Mouse (Mus musculus) midbrain, embryonic 13.5 days (tissue): ENCODE results near the gene Zbtb38. TPM values are rescaled to one million over a fixed set of nuclear protein-coding genes. Genes with fewer than 3 reads are reported as not detected.

ENCODE experiments used
- ATAC-seq: fragments of 200-750 bp; cut with Nextera tagmentation; 2 replicates; pipeline ENCODE4 v1.8.0; 2017; ENCODE audit warnings: mild to moderate bottlenecking, moderate TSS enrichment, moderate library complexity
- H3K27ac ChIP-seq: fragments of 300-500 bp; sonication (generic); 2 replicates; pipeline ENCODE4 v1.5.1; 2015; ENCODE audit warnings: inconsistent platforms, mild to moderate bottlenecking, moderate library complexity
- H3K27me3 ChIP-seq: fragments of 300-500 bp; sonication (generic); 2 replicates; pipeline ENCODE4 v1.6.1; 2015; ENCODE audit warnings: mild to moderate bottlenecking, inconsistent platforms
- H3K36me3 ChIP-seq: fragments of 300-500 bp; sonication (generic); 2 replicates; pipeline ENCODE4 v1.6.1; 2015; ENCODE audit warnings: mild to moderate bottlenecking, inconsistent platforms
- H3K4me1 ChIP-seq: fragments of 300-500 bp; sonication (generic); replicated peaks from 2 replicates; pipeline ENCODE4 v1.6.1; 2015; ENCODE audit warnings: inconsistent platforms
- H3K4me2 ChIP-seq: fragments of 300-500 bp; sonication (generic); replicated peaks from 2 replicates; pipeline ENCODE4 v1.6.1; 2015; ENCODE audit warnings: moderate library complexity, mild to moderate bottlenecking, inconsistent platforms
- H3K4me3 ChIP-seq: fragments of 300-500 bp; sonication (generic); replicated peaks from 2 replicates; pipeline ENCODE4 v1.5.1; 2015; ENCODE audit warnings: mild to moderate bottlenecking, inconsistent platforms
- H3K9ac ChIP-seq: fragments of 300-500 bp; sonication (generic); replicated peaks from 2 replicates; pipeline ENCODE4 v1.6.1; 2015; ENCODE audit warnings: mild to moderate bottlenecking, inconsistent platforms
- H3K9me3 ChIP-seq: fragments of 300-500 bp; sonication (generic); 2 replicates; pipeline ENCODE4 v1.6.1; 2016; ENCODE audit warnings: mild to moderate bottlenecking, inconsistent platforms
- WGBS: fragments of 180-500 bp; shearing (Covaris S2); methylation state at CpG from one replicate; pipeline ENCODE4 v1.1.7; 2015; 5-methylcytosine and 5-hydroxymethylcytosine counted together
- polyA plus RNA-seq: library from polyadenylated mRNA; unstranded; fragments of >200 nt; fragmentation: Nextera tagmentation; extraction: Ambion mirVana; gene quantifications from 2 replicates; pipeline ENCODE4 v1.2.1, GENCODE M21; 2015

Zbtb38 gene
- polyA plus RNA-seq, 1 experiment from 2014 or later: 38.0 TPM

- WGBS: 98% methylated on average over 6 of the region's 6 CpGs
- H3K4me3 ChIP-seq: no peak overlapping the region
- peaks cover 21% of the 10 kb centered on the region for H3K36me3 ChIP-seq
- no peaks in the 10 kb centered on the region for H3K4me1 ChIP-seq
- no peak for ATAC-seq
- no peak overlapping the region for H3K4me2 ChIP-seq
- no peak overlapping the region for H3K27ac ChIP-seq
- no peaks in the 10 kb centered on the region for H3K27me3 ChIP-seq
- H3K9ac ChIP-seq: no peak overlapping the region
- H3K9me3 ChIP-seq: 0 out of 2 replicates have a peak, but pooled peaks cover 5% of the 10 kb centered on the region
Measured at GRCm38 (mm10) chr9:96699276-96700035, 53.2 kb downstream of the Zbtb38 start.

GRCm38 (mm10) chr9:96696788-96697492, 55.7 kb downstream of the Zbtb38 start:
- H3K4me3 ChIP-seq: no peak overlapping the region
- H3K36me3 ChIP-seq: peaks cover 13% of the 10 kb centered on the region
- no peak overlapping the region for H3K9ac ChIP-seq
- no peak overlapping the region for H3K4me2 ChIP-seq
- no peaks in the 10 kb centered on the region for H3K27me3 ChIP-seq
- 0 out of 2 replicates have a peak, but pooled peaks cover 5% of the 10 kb centered on the region for H3K9me3 ChIP-seq
- 88% methylated on average over 14 of the region's 14 CpGs for WGBS
- ATAC-seq: no peak
- H3K4me1 ChIP-seq: no peaks in the 10 kb centered on the region
- no peak overlapping the region for H3K27ac ChIP-seq

GRCm38 (mm10) chr9:96696141-96696561, 56.5 kb downstream of the Zbtb38 start:
- peaks cover 10% of the 10 kb centered on the region for H3K36me3 ChIP-seq
- WGBS: 89% methylated on average over 12 of the region's 12 CpGs
- no peak overlapping the region for H3K4me3 ChIP-seq
- H3K4me2 ChIP-seq: no peak overlapping the region
- no peak overlapping the region for H3K27ac ChIP-seq
- 0 out of 2 replicates have a peak, but pooled peaks cover 5% of the 10 kb centered on the region for H3K9me3 ChIP-seq
- ATAC-seq: no peak
- no peaks in the 10 kb centered on the region for H3K27me3 ChIP-seq
- no peaks in the 10 kb centered on the region for H3K4me1 ChIP-seq
- no peak overlapping the region for H3K9ac ChIP-seq

GRCm38 (mm10) chr9:96690461-96690863, 62.2 kb downstream of the Zbtb38 start:
- Histone ChIP-seq H3K36me3 (peaks cover 31% of the 10 kb centered on the region), H3K9ac (no peak overlapping the region), H3K27me3 (no peaks in the 10 kb centered on the region), H3K27ac (no peak overlapping the region), H3K9me3 (no peaks in the 10 kb centered on the region), H3K4me1 (0 out of 2 replicates have a peak, but pooled peaks cover 6% of the 10 kb centered on the region), H3K4me3 (no peak overlapping the region), H3K4me2 (no peak overlapping the region)
- ATAC-seq: no peak
- 56% methylated on average over 4 of the region's 4 CpGs for WGBS

- peaks cover 33% of the 10 kb centered on the region for H3K36me3 ChIP-seq
- no peak for ATAC-seq
- H3K4me3 ChIP-seq: no peak overlapping the region
- H3K4me2 ChIP-seq: no peak overlapping the region
- no peaks in the 10 kb centered on the region for H3K27me3 ChIP-seq
- H3K27ac ChIP-seq: no peak overlapping the region
- no peaks in the 10 kb centered on the region for H3K9me3 ChIP-seq
- H3K4me1 ChIP-seq: 0 out of 2 replicates have a peak, but pooled peaks cover 6% of the 10 kb centered on the region
- H3K9ac ChIP-seq: no peak overlapping the region
- 94% methylated on average over 4 of the region's 4 CpGs for WGBS
Measured at GRCm38 (mm10) chr9:96689076-96689475, 63.6 kb downstream of the Zbtb38 start.

- H3K27me3 ChIP-seq: no peaks in the 10 kb centered on the region
- 0 out of 2 replicates have a peak, but pooled peaks cover 6% of the 10 kb centered on the region for H3K4me1 ChIP-seq
- H3K4me2 ChIP-seq: no peak overlapping the region
- ATAC-seq: no peak
- no peaks in the 10 kb centered on the region for H3K9me3 ChIP-seq
- H3K9ac ChIP-seq: no peak overlapping the region
- H3K36me3 ChIP-seq: peaks cover 33% of the 10 kb centered on the region
- H3K27ac ChIP-seq: no peak overlapping the region
- 92% methylated on average over 21 of the region's 21 CpGs for WGBS
- H3K4me3 ChIP-seq: no peak overlapping the region
Measured at GRCm38 (mm10) chr9:96688194-96688875, 64.3 kb downstream of the Zbtb38 start.

GRCm38 (mm10) chr9:96687591-96688186, 64.9 kb downstream of the Zbtb38 start:
- Histone ChIP-seq H3K4me2 (no peak overlapping the region), H3K9ac (no peak overlapping the region), H3K4me3 (no peak overlapping the region), H3K27me3 (no peaks in the 10 kb centered on the region), H3K9me3 (no peaks in the 10 kb centered on the region), H3K4me1 (0 out of 2 replicates have a peak, but pooled peaks cover 6% of the 10 kb centered on the region), H3K36me3 (peaks cover 33% of the 10 kb centered on the region), H3K27ac (no peak overlapping the region)
- ATAC-seq: no peak
- 86% methylated on average over 20 of the region's 20 CpGs for WGBS

- Histone ChIP-seq H3K27ac (no peak overlapping the region), H3K9ac (no peak overlapping the region), H3K36me3 (peaks cover 36% of the 10 kb centered on the region), H3K4me1 (0 out of 2 replicates have a peak, but pooled peaks cover 6% of the 10 kb centered on the region), H3K4me2 (no peak overlapping the region), H3K27me3 (no peaks in the 10 kb centered on the region), H3K4me3 (no peak overlapping the region), H3K9me3 (no peaks in the 10 kb centered on the region)
- 87% methylated on average over 18 of the region's 18 CpGs for WGBS
- ATAC-seq: no peak
Measured at GRCm38 (mm10) chr9:96685600-96686084, 67.0 kb downstream of the Zbtb38 start.

- Histone ChIP-seq H3K36me3 (peaks cover 36% of the 10 kb centered on the region), H3K27me3 (no peaks in the 10 kb centered on the region)
- WGBS: 72% methylated on average over 14 of the region's 14 CpGs
Measured at GRCm38 (mm10) chr9:96684866-96685599, 67.6 kb downstream of the Zbtb38 start.

GRCm38 (mm10) chr9:96684165-96684792, 68.4 kb downstream of the Zbtb38 start:
- Histone ChIP-seq H3K4me1 (0 out of 2 replicates have a peak, but pooled peaks cover 3% of the 10 kb centered on the region), H3K9me3 (no peaks in the 10 kb centered on the region), H3K4me2 (no peak overlapping the region), H3K36me3 (peaks cover 36% of the 10 kb centered on the region), H3K27ac (no peak overlapping the region), H3K9ac (no peak overlapping the region), H3K27me3 (no peaks in the 10 kb centered on the region), H3K4me3 (no peak overlapping the region)
- WGBS: 85% methylated on average over 4 of the region's 4 CpGs
- ATAC-seq: no peak

More at GRCm38 (mm10) chr9:96684866-96685599, 67.6 kb downstream of the Zbtb38 start:
- no peak overlapping the region for H3K27ac ChIP-seq
- H3K4me1 ChIP-seq: 0 out of 2 replicates have a peak, but pooled peaks cover 3% of the 10 kb centered on the region
- no peak overlapping the region for H3K4me2 ChIP-seq
- no peak for ATAC-seq
- H3K9ac ChIP-seq: no peak overlapping the region
- no peaks in the 10 kb centered on the region for H3K9me3 ChIP-seq
- H3K4me3 ChIP-seq: no peak overlapping the region
